Mouse (Mus musculus) embryo, embryonic 11.5 days (tissue): ENCODE results near the gene Phldb3.

Source experiments
- DNase-seq: peaks from one replicate; pipeline ENCODE4 v3.0.0-alpha.2; 2012; ENCODE audit warnings: low read depth, low spot score

Gene Phldb3

DNA sequence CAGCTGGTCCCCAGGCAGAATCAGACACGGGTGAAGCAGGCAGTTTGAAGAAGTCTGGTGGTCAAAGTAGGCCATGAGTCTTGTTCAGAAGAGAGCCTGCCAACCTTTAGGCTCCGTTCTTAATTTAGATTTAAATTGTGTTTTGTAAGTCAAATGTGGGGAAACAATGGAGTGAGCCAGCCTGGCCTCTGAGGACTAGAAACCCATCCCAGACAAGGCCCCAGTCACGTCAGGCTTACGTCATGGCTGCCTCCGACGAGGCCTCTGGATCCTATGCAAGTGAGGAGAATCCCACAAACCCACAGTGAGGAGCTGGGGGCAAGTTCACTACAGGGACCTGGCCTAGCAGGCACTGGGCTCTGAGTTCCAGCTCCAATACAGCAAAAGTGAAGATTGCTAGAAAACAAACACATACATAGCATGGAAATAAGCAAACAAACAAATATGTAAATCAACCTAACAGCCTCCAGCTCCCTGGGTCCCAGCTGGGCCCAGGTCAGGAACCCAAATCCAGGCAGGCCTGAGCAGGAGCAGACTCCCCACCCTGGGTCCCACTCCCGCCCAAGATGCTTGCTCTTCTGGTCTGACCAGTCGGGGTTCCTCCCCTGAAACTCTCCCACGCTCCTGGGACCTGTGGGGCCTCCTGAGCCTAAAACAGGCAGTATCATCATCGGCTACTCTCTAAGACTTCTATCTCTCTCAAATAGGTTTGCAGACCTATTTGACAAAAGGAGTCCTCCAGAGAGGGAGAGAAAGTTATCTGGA lies 19.7 kb downstream of the Phldb3 start:
- DNase-seq: no peak

GRCm38 (mm10) chr7:24636264-24636663 lies 25.7 kb downstream of the Phldb3 start, which contains the start of gene Lypd3:
Gene Lypd3 (plus strand): TSS chr7:24636550.
- no peak for DNase-seq

DNA sequence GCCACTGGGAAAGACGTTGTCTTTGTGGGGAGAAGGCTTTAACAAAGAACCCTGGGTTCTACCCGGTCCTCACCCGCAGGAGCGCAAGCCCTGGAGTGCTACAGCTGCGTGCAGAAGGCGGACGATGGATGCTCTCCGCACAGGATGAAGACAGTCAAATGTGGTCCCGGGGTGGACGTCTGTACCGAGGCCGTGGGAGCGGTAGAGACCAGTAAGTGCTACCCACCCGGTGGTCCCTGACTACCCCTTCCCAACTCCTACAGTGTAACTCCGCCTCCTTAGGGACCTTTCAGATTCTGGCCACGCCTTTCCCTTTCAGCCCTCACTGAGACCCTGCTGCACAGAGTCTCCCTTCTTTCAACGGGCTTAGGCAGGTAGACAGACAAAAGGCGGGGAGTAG lies 26.5 kb downstream of the Phldb3 start:
- DNase-seq: no peak

- no peak for DNase-seq
Measured at GRCm38 (mm10) chr7:24638026-24638856, 27.7 kb downstream of the Phldb3 start.

DNA sequence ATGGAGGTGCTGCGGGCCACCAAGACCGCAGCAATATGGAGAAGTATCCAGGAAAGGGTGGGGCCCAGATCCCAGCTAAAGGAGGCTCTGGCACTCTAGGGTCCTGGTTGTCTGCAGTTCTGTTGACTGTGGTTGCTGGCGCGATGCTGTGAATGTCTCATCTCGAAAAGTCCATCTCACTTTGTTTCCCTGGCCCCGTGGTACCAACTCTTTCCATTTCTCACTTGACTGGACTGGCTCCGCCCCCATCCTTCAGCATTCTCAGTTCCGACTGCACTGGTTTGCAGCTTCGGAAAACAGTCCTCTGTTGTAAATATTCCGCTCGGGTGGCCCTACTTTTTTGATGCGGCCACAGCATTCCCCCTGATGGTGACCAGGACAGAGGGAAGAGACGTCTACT lies 29.9 kb downstream of the Phldb3 start:
- DNase-seq: no peak

GRCm38 (mm10) chr7:24642491-24642890 lies 31.9 kb downstream of the Phldb3 start:
- DNase-seq: peak; percentile 32

- DNase-seq: no peak
Measured at GRCm38 (mm10) chr7:24644492-24644891, 33.9 kb downstream of the Phldb3 start.

- DNase-seq: no peak
Measured at GRCm38 (mm10) chr7:24644996-24645395, 34.4 kb downstream of the Phldb3 start.

DNA sequence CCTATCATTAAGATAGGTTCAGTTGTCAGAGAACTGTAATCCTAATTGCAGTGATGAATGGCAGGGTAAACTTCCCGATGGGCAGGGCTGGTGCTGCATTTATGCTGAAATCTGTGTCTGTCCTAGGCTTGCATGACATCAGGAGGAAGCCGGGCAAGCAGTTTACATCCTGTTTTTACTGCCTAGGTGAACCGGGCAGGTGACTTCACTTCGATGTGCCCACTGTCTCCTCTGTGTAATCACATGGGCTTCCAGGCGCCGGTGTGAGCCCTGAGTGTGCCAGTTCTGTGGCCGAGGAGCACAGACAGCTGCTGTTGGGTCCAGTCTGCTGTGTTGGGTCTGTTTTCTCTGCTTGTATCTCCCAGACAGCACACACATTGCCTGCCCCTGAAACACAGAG lies 35.9 kb downstream of the Phldb3 start:
- DNase-seq: no peak

DNA sequence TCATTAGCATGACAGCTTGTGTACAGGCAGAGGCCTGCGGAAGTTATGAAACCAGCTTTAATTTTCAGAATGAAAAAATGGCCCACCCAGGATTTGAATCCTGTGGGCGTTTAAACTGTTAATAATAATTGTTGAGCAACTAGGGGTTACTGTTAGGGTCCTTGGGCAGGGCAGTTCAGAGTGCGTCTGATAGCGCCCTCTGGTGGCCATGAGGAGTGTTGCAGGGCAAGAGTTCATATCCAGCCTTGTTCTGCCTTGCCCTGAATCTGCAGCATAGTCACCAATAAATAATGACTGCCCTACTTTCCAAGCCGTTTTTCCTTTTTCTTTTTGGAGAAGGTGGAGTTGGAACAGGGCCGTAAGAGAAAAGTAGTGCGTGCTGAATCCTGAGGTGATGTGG lies 43.1 kb downstream of the Phldb3 start:
- DNase-seq: peak; percentile 45

DNA sequence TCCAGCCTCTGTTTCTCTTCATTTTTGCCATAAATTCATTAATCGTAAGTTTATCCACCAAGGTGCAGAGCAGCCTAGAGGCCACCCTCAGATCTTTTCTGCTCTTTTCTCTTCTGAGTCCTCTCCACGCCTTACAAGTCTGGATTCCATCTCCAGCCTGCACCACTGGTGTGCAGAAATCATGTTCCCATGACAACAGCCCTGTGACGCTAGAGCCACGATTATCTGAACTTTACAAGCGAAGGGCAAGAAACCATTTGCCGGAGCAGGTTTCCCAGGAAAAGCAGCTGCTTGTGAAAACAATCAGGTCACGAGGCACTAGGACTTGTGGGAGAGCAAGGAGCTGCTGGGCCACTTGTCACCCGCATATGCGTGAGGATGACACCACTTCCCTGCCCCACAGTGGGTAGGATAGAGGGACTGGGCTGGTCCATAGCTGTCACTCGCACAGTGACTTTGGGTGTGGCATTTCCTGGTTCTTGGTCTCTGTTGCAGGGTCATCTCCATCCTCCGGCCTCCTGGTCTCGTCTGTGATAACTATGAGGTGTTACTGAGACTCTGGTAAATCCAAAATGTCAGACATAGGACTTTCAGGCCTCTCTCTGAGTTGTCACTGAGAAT lies 49.3 kb downstream of the Phldb3 start:
- no peak for DNase-seq

DNA sequence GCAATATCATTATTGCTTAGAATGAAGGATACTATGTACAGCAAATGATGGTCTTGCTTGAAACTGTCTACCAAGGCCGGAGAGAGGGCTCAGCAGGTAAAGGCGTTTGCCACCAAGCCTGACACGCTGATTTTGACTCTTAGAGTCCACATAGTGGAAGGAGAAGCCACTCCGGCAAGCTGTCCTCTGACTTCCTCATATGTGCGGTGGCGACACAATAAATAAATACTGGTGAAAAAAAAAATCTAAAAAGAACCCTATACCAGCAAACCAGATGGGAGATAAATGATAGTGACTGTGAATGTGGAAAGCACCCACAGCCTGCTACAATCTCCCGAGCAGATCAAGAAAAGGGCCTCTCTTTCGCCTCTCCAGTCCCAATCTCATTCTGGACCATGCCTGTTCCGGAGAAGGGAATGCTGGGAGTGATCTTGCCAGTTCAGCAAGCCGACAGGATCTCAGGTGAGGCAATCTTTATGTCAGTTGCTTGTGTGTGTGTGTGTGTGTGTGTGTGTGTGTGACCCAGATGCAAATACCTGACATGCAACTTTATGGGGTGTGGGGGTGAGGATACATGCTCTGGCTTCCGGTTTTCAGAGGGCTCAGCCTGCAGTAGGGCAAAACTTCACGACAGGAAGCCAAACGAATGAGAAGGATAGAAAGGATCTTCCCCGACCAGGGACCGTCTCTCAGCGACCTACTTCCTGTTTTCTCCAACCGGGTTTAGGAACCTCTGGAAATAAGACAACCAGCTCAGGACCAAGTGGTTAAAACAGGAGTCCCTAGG lies 50.7 kb downstream of the Phldb3 start:
- no peak for DNase-seq

- DNase-seq: peak; percentile 67
Measured at GRCm38 (mm10) chr7:24662575-24662974, 52.0 kb downstream of the Phldb3 start.

GRCm38 (mm10) chr7:24664301-24664700 lies 53.7 kb downstream of the Phldb3 start:
- no peak for DNase-seq

DNA sequence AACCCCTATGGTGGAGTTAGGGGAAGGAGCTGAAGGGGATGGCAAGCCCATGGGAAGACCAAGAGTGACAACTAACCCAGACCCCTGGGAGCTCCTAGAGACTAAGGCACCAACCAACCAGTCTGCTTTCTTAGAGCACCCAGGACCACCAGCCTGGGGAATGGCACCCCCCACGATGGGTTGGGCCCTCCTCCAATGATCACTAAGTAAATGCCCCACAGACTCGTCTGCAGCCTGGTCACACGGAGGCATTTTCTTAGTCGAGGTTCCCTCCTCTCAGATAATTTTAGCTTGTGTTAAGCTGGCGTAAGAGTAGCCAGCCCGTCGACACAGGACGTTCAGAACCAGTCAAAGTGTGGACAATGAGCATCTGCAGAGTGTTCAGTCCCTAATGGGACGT lies 54.4 kb downstream of the Phldb3 start:
- DNase-seq: no peak

- DNase-seq: no peak
Measured at GRCm38 (mm10) chr7:24671944-24672439, 61.4 kb downstream of the Phldb3 start.

GRCm38 (mm10) chr7:24676575-24676974 lies 66.0 kb downstream of the Phldb3 start, which contains the start of gene Tex101:
Gene Tex101 (minus strand): TSS chr7:24676675.
- no peak for DNase-seq
